Mouse (Mus musculus): ENCODE results near the gene Pcyox1. TPM values are rescaled to one million over a fixed set of nuclear protein-coding genes. Genes with fewer than 3 reads are reported as not detected.

Gene Pcyox1
- polyA plus RNA-seq, 1 experiment from 2014 or later = 97.6 TPM

GRCm38 (mm10) chr6:86418711-86419110 is 21.8 kb upstream of the Pcyox1 start:
- Histone ChIP-seq H3K9ac (no peak overlapping the region), H3K9me3 (replicated peaks) (no peaks in the 10 kb centered on the region), H3K4me2 (no peak overlapping the region), H3K4me1 (no peaks in the 10 kb centered on the region), H3K4me3 (replicated peaks) (no peak overlapping the region), H3K36me3 (peaks cover 90% of the 10 kb centered on the region), H3K27me3 (no peaks in the 10 kb centered on the region), H3K27ac (no peak overlapping the region)
- 95% methylated on average over 6 of the region's 6 CpGs for WGBS
- ATAC-seq (replicated peaks; ENCODE audit: low FRiP score) = no peak

DNA sequence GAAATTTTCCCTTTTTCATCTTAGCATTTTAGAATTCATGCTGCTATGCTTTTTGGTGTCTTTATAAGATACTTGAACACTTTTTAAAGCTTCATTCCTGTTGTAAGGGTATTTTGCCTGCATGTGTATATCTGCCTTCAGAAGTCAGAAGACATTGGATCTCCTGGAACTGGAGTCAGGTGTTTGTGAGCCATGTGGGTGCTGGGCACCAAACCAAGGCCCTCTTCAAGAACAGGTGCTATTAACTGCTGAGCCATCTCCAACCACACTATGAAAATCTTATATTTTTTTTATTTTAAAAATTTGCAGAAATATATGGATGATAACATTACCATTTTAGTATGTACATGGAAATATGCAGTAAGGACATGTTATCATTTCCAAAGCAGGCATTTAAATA is 9.4 kb upstream of the Pcyox1 start:
- Histone ChIP-seq H3K4me2 (peak overlapping the region; percentile 62), H3K9me3 (replicated peaks) (no peaks in the 10 kb centered on the region), H3K27ac (no peak overlapping the region), H3K27me3 (no peaks in the 10 kb centered on the region), H3K9ac (no peak overlapping the region), H3K4me3 (replicated peaks) (no peak overlapping the region), H3K4me1 (peaks cover 19% of the 10 kb centered on the region), H3K36me3 (peaks cover 27% of the 10 kb centered on the region)
- no peak for ATAC-seq (replicated peaks; ENCODE audit: low FRiP score)

- peak overlapping the region; percentile 83 for H3K4me3 ChIP-seq (replicated peaks)
- peak overlapping the region; percentile 62 for H3K4me2 ChIP-seq
- H3K9me3 ChIP-seq (replicated peaks) = no peaks in the 10 kb centered on the region
- peaks cover 23% of the 10 kb centered on the region for H3K4me1 ChIP-seq
- under 1% methylated on average over 11 of the region's 11 CpGs for WGBS
- H3K9ac ChIP-seq = peak overlapping the region; percentile 96
- peak overlapping the region; percentile 100 for H3K27ac ChIP-seq
- H3K27me3 ChIP-seq = no peaks in the 10 kb centered on the region
- H3K36me3 ChIP-seq = peaks cover 27% of the 10 kb centered on the region
- ATAC-seq (replicated peaks; ENCODE audit: low FRiP score) = no peak
Observed at GRCm38 (mm10) chr6:86404996-86405395, 8.0 kb upstream of the Pcyox1 start.

- ATAC-seq (replicated peaks; ENCODE audit: low FRiP score) = peak; percentile 97
- H3K9ac ChIP-seq = peak within 1 kb of the TSS; percentile 96
- peak within 1 kb of the TSS; percentile 62 for H3K4me2 ChIP-seq
- H3K4me1 ChIP-seq = peaks cover 21% of the 10 kb centered on the region
- H3K4me3 ChIP-seq (replicated peaks) = peak within 1 kb of the TSS; percentile 83
- no peaks in the 10 kb centered on the region for H3K27me3 ChIP-seq
- H3K36me3 ChIP-seq = peaks cover 20% of the 10 kb centered on the region
- WGBS = under 1% methylated on average over 59 of the region's 62 CpGs
- no peaks in the 10 kb centered on the region for H3K9me3 ChIP-seq (replicated peaks)
- peak within 1 kb of the TSS; percentile 100 for H3K27ac ChIP-seq
Observed at GRCm38 (mm10) chr6:86404100-86404861, 7.3 kb upstream of the Pcyox1 start, which contains the start of gene Tia1. TSS of gene Tia1 (plus strand) at chr6:86404219.

DNA sequence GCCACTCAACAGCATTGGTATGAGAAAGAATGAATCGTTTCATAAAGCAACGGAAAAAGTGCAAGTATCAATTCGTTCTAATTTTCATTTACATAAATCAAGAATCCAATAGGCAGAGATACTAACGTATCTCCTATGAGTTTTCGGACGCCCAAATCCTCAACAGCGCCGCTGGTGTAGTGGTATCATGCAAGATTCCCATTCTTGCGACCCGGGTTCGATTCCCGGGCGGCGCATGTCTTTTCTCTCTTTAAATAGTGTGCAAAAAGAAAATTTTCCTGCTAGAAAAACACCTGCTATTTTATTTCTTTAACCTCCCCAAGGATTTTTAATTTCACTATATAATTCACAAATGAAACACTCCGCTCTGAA is 6.8 kb upstream of the Pcyox1 start:
- peak overlapping the region; percentile 83 for H3K4me3 ChIP-seq (replicated peaks)
- H3K9me3 ChIP-seq (replicated peaks) = no peaks in the 10 kb centered on the region
- peaks cover 21% of the 10 kb centered on the region for H3K4me1 ChIP-seq
- ATAC-seq (replicated peaks; ENCODE audit: low FRiP score) = peak; percentile 68
- peak overlapping the region; percentile 100 for H3K27ac ChIP-seq
- no peaks in the 10 kb centered on the region for H3K27me3 ChIP-seq
- H3K9ac ChIP-seq = peak overlapping the region; percentile 96
- H3K36me3 ChIP-seq = peaks cover 14% of the 10 kb centered on the region
- peak overlapping the region; percentile 62 for H3K4me2 ChIP-seq
- under 1% methylated on average over 15 of the region's 15 CpGs for WGBS

GRCm38 (mm10) chr6:86402681-86403607 is 6.0 kb upstream of the Pcyox1 start:
- H3K4me2 ChIP-seq = peak overlapping the region; percentile 62
- ATAC-seq (replicated peaks; ENCODE audit: low FRiP score) = no peak
- no peaks in the 10 kb centered on the region for H3K9me3 ChIP-seq (replicated peaks)
- peak overlapping the region; percentile 41; the same call in 1 of the 2 replicates for H3K27ac ChIP-seq
- peaks cover 21% of the 10 kb centered on the region for H3K4me1 ChIP-seq
- H3K4me3 ChIP-seq (replicated peaks) = peak overlapping the region; percentile 83
- WGBS = 39% methylated on average over 12 of the region's 12 CpGs
- peak overlapping the region; percentile 96 for H3K9ac ChIP-seq
- H3K36me3 ChIP-seq = peaks cover 8% of the 10 kb centered on the region
- H3K27me3 ChIP-seq = no peaks in the 10 kb centered on the region

DNA sequence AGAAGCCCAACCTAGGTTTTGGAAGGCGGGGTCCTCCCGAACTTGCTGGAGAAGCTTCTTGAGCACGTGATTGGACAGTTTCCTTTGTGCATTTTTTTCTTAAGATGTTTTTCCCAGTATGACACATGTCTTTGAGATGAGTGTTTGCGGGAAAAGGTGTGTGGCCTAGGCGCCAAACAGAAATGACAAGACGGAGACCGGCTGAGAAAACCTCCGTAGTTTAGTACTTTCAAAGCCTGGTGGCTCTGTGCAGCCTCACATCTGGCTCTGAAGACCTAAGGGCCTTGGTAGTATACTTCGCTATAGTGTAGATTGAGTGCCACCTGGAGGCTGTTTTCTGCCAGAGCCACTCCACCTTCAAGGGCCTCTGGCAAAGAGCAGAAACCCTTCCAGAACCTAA is 4.0 kb upstream of the Pcyox1 start:
- H3K9me3 ChIP-seq (replicated peaks) = no peaks in the 10 kb centered on the region
- no peaks in the 10 kb centered on the region for H3K36me3 ChIP-seq
- peak overlapping the region; percentile 36 for H3K4me3 ChIP-seq (replicated peaks)
- ATAC-seq (replicated peaks; ENCODE audit: low FRiP score) = 0 out of 2 replicates have a peak, but pooled peaks have one; percentile 26
- no peaks in the 10 kb centered on the region for H3K27me3 ChIP-seq
- H3K4me2 ChIP-seq = peak overlapping the region; percentile 60
- H3K27ac ChIP-seq = peak overlapping the region; percentile 45; the same call in 1 of the 2 replicates
- 3% methylated on average over 9 of the region's 9 CpGs for WGBS
- peaks cover 22% of the 10 kb centered on the region for H3K4me1 ChIP-seq
- 0 out of 2 replicates have a peak overlapping the region, but pooled peaks have one; percentile 16 for H3K9ac ChIP-seq

DNA sequence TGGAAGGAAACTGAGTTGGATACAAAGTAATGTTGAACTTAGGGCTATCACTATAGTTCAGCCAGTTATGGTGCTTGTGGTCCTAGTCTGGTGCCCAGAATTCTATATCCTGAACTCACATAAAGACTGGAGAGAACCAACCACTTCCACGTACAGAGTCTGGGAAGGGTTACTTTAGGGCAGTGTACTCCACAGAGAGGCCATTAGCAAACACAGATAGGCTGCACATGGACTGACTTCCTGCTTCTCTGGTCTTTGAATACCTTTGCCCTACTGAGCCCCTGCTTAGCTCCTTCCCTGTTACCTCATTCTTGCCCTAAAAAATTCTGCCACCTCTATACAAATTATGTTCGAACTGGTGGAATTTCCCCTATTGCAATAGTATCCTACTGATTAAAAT is 3.0 kb upstream of the Pcyox1 start:
- 81% methylated on average over 2 of the region's 2 CpGs for WGBS
- H3K27ac ChIP-seq = no peak overlapping the region
- H3K4me1 ChIP-seq = peaks cover 29% of the 10 kb centered on the region
- H3K4me3 ChIP-seq (replicated peaks) = no peak overlapping the region
- no peak for ATAC-seq (replicated peaks; ENCODE audit: low FRiP score)
- no peaks in the 10 kb centered on the region for H3K27me3 ChIP-seq
- no peaks in the 10 kb centered on the region for H3K9me3 ChIP-seq (replicated peaks)
- no peak overlapping the region for H3K9ac ChIP-seq
- no peaks in the 10 kb centered on the region for H3K36me3 ChIP-seq
- H3K4me2 ChIP-seq = no peak overlapping the region

GRCm38 (mm10) chr6:86398986-86399385 is 2.0 kb upstream of the Pcyox1 start:
- H3K4me2 ChIP-seq = no peak overlapping the region
- WGBS = 83% methylated on average over 2 of the region's 2 CpGs
- ATAC-seq (replicated peaks; ENCODE audit: low FRiP score) = no peak

GRCm38 (mm10) chr6:86397257-86397980 is 465 bp upstream of the Pcyox1 start:
- Histone ChIP-seq H3K4me3 (replicated peaks) (peak overlapping the region; percentile 88), H3K9me3 (replicated peaks) (no peaks in the 10 kb centered on the region), H3K27me3 (no peaks in the 10 kb centered on the region), H3K4me1 (peaks cover 27% of the 10 kb centered on the region), H3K36me3 (peaks cover 15% of the 10 kb centered on the region), H3K27ac (peak overlapping the region; percentile 95), H3K9ac (peak overlapping the region; percentile 95), H3K4me2 (peak overlapping the region; percentile 84)
- ATAC-seq (replicated peaks; ENCODE audit: low FRiP score) = no peak
- WGBS = 6% methylated on average over 14 of the region's 14 CpGs

More at GRCm38 (mm10) chr6:86398986-86399385, 2.0 kb upstream of the Pcyox1 start:
- H3K27me3 ChIP-seq = no peaks in the 10 kb centered on the region
- H3K27ac ChIP-seq = no peak overlapping the region
- H3K4me3 ChIP-seq (replicated peaks) = no peak overlapping the region
- peaks cover 33% of the 10 kb centered on the region for H3K4me1 ChIP-seq
- no peaks in the 10 kb centered on the region for H3K9me3 ChIP-seq (replicated peaks)
- H3K9ac ChIP-seq = no peak overlapping the region
- H3K36me3 ChIP-seq = peaks cover 4% of the 10 kb centered on the region; the same call in 1 of the 2 replicates

DNA sequence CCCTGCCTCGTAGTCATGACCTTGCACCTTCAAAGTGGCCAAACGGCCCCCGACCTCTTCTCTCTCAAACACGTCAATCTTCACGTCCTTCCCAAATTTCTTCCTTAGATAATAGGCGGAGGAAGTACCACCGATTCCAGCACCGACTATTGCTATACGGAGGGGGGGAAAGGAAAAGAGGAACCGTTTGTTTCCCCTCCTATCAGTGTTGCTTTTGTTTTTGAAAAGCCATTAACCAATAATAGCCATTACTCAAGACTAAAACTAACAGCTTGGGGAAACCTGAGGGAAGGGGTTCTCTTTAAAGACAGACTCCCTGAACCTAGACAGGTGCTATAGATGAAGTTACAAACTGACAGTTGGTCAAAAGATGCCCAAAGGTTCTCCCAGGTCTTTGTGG is 985 bp downstream of the Pcyox1 start:
- peak overlapping the region; percentile 88 for H3K4me3 ChIP-seq (replicated peaks)
- H3K4me1 ChIP-seq = peaks cover 27% of the 10 kb centered on the region
- no peaks in the 10 kb centered on the region for H3K9me3 ChIP-seq (replicated peaks)
- 25% methylated on average over 10 of the region's 10 CpGs for WGBS
- H3K9ac ChIP-seq = peak overlapping the region; percentile 95
- peaks cover 30% of the 10 kb centered on the region for H3K36me3 ChIP-seq
- no peaks in the 10 kb centered on the region for H3K27me3 ChIP-seq
- ATAC-seq (replicated peaks; ENCODE audit: low FRiP score) = no peak
- peak overlapping the region; percentile 84 for H3K4me2 ChIP-seq
- no peak overlapping the region for H3K27ac ChIP-seq

Data from kidney, embryonic 15.5 days (tissue).